Mouse (Mus musculus) liver, embryonic 13.5 days (tissue): ENCODE measurements around the gene Bdkrb1. TPM values are rescaled to one million over a fixed set of nuclear protein-coding genes. Genes with fewer than 3 reads are reported as not detected.

Experiments used
- ATAC-seq: fragments of 200-750 bp; cut with Nextera tagmentation; 2 replicates; pipeline ENCODE4 v1.8.0; 2017; ENCODE audit warnings: low read depth, mild to moderate bottlenecking, moderate number of reproducible peaks, moderate library complexity
- DNase-seq: peaks from one replicate; pipeline ENCODE4 v3.0.0; 2022
- H3K27ac ChIP-seq: fragments of 300-500 bp; sonication (generic); 2 replicates; pipeline ENCODE4 v1.5.1; 2015; ENCODE audit warnings: moderate library complexity, mild to moderate bottlenecking, inconsistent platforms
- H3K27me3 ChIP-seq: fragments of 300-500 bp; sonication (generic); 2 replicates; pipeline ENCODE4 v1.6.1; 2015; ENCODE audit warnings: mild to moderate bottlenecking, inconsistent platforms
- H3K36me3 ChIP-seq: fragments of 300-500 bp; sonication (generic); 2 replicates; pipeline ENCODE4 v1.6.1; 2015; ENCODE audit warnings: mild to moderate bottlenecking, inconsistent platforms
- H3K4me1 ChIP-seq: fragments of 300-500 bp; sonication (generic); replicated peaks from 2 replicates; pipeline ENCODE4 v1.6.1; 2015; ENCODE audit warnings: inconsistent platforms
- H3K4me2 ChIP-seq: fragments of 300-500 bp; sonication (generic); 2 replicates; pipeline ENCODE4 v1.6.1; 2015; ENCODE audit warnings: inconsistent platforms, mild to moderate bottlenecking, moderate library complexity
- H3K4me3 ChIP-seq: fragments of 300-500 bp; sonication (generic); replicated peaks from 2 replicates; pipeline ENCODE4 v1.5.1; 2015; ENCODE audit warnings: mild to moderate bottlenecking, inconsistent platforms
- H3K9ac ChIP-seq: fragments of 300-500 bp; sonication (generic); 2 replicates; pipeline ENCODE4 v1.6.1; 2015; ENCODE audit warnings: mild to moderate bottlenecking, inconsistent platforms
- H3K9me3 ChIP-seq: fragments of 300-500 bp; sonication (generic); replicated peaks from 2 replicates; pipeline ENCODE4 v1.6.1; 2016; ENCODE audit warnings: inconsistent platforms
- WGBS: fragments of 180-500 bp; shearing (Covaris S2); methylation state at CpG from one replicate; pipeline ENCODE4 v1.1.7; 2015; ENCODE audit not compliant: insufficient replicate concordance; 5-methylcytosine and 5-hydroxymethylcytosine counted together
- polyA plus RNA-seq: library from polyadenylated mRNA; unstranded; fragments of >200 nt; fragmentation: Nextera tagmentation; extraction: Ambion mirVana; gene quantifications from 2 replicates; pipeline ENCODE4 v1.2.1, GENCODE M21; 2015

The Bdkrb1 gene
- polyA plus RNA-seq, 1 experiment from 2014 or later = 0.16 TPM

DNA sequence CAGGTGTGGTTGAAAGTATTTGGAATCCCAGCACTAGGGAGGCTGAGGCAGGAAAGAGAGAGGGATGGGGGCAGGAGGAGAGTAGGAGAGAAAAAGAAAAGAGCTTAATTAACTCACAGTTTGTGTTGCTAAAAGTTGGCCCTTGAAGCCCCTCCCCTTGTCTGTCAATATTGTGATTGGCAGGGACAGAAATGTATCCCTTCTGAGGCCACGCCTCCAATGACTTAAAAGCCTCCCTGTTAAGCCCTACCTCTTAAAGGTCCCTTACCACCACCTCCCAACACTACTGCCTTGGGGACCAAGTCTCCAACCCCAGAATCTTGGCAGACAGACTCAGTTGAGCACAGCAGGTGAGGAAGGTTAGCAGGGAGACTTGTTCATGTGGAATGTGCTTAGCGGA, 30.3 kb upstream of the Bdkrb1 start:
- no peaks in the 10 kb centered on the region for H3K9me3 ChIP-seq
- DNase-seq (no peak), ATAC-seq (no peak)
- H3K4me2 ChIP-seq = no peak overlapping the region
- no peak overlapping the region for H3K4me3 ChIP-seq
- no peaks in the 10 kb centered on the region for H3K36me3 ChIP-seq
- no peaks in the 10 kb centered on the region for H3K27me3 ChIP-seq
- 68% methylated on average over 2 of the region's 2 CpGs for WGBS
- no peaks in the 10 kb centered on the region for H3K4me1 ChIP-seq
- H3K27ac ChIP-seq = no peak overlapping the region
- no peak overlapping the region for H3K9ac ChIP-seq

DNA sequence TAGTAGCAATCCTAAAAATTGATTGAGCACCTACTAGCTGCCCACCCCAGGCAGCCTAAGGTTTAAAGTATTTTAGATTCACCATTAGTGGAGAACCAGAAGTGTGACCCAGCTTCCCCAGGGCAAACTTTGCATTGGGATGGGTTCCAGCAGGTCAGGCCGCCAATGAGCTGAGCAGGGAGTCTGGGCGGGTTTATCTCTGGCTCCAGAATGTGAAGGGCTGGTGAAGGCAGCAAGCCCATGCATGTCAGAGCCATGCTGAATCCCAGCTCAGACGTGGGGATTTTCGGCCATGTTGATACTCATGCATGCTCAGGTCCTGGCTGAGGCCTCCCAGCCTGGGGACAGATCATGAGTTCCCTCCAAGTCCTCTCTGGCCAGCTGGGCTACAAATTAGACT, 28.5 kb upstream of the Bdkrb1 start:
- Histone ChIP-seq H3K9ac (no peak overlapping the region), H3K27me3 (no peaks in the 10 kb centered on the region), H3K36me3 (no peaks in the 10 kb centered on the region), H3K4me2 (no peak overlapping the region), H3K9me3 (no peaks in the 10 kb centered on the region), H3K27ac (no peak overlapping the region), H3K4me3 (no peak overlapping the region), H3K4me1 (no peaks in the 10 kb centered on the region)
- ATAC-seq (no peak), DNase-seq (no peak)
- whole genome bisulfite sequencing = 63% methylated on average over 4 of the region's 4 CpGs

DNA sequence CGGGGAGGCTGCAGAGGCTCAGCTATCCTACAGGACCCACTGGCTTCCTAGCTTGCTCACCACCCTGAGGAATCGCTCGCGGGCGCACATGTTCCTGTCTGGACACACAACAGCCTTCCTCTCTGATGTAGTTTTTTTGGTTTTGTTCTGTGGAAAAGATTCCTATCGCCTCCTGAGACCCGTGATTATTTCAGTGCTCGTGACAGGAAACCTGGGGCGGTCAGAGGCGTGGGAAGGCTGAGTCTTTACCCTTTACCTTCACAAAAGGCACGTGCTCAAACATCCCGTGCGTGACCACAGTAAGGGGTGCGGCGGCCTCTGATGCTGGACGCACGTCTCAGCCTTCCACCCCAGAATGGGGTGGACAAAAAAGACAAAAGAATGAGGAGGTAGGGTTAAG, 22.4 kb upstream of the Bdkrb1 start:
- H3K9ac ChIP-seq = no peak overlapping the region
- 0 out of 2 replicates have a peak, but pooled peaks cover 3% of the 10 kb centered on the region for H3K27me3 ChIP-seq
- H3K4me2 ChIP-seq = no peak overlapping the region
- H3K27ac ChIP-seq = no peak overlapping the region
- ATAC-seq = no peak
- no peaks in the 10 kb centered on the region for H3K36me3 ChIP-seq
- 60% methylated on average over 17 of the region's 17 CpGs for WGBS
- no peak for DNase-seq
- H3K9me3 ChIP-seq = no peaks in the 10 kb centered on the region
- H3K4me1 ChIP-seq = peaks cover 18% of the 10 kb centered on the region
- no peak overlapping the region for H3K4me3 ChIP-seq

DNA sequence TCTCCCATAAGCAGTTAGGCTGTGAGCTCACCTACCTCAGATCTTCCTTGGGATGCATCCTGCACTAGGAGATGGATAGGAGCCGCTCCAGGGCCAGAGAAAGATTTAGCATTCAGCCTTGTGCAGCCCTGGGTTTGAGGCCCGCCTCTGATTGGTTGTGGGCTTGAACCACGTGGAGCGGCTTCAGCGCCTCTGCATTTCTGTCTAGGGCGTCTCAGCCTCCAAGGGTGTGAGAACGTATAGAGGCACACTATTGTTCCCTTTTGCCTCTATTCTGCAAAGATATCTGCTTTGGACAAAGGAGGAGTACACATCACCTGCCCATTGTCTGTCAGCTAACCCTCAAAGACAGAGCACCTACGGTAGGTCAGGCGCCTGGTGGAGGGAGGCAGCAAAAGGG, 20.4 kb upstream of the Bdkrb1 start:
- Histone ChIP-seq H3K9me3 (no peaks in the 10 kb centered on the region), H3K4me1 (peaks cover 18% of the 10 kb centered on the region), H3K4me2 (no peak overlapping the region), H3K36me3 (no peaks in the 10 kb centered on the region), H3K27me3 (peaks cover 6% of the 10 kb centered on the region; the same call in 1 of the 2 replicates), H3K4me3 (no peak overlapping the region), H3K27ac (no peak overlapping the region), H3K9ac (no peak overlapping the region)
- DNase-seq (no peak), ATAC-seq (no peak)
- WGBS = 64% methylated on average over 9 of the region's 9 CpGs

DNA sequence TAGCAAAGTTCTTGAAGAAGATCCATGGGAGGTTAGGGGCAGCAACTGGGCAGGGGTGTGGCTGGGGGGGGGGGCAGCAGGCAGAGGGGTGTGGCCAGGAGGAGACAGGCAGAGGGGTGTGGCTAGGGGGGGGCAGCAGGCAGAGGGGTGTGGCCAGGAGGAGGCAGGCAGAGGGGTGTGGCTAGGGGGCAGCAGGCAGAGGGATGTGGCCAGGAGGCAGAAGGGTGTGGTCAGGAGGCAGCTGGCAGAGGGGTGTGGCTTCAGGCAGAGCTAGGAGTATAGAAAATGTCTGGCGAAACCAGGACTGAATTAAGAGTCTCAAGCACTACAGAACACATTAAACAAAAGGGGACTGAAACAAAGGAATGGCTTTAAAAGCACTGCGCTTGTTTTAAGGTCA, 19.4 kb upstream of the Bdkrb1 start:
- Histone ChIP-seq H3K27ac (no peak overlapping the region), H3K4me2 (no peak overlapping the region), H3K4me1 (peaks cover 18% of the 10 kb centered on the region), H3K9ac (no peak overlapping the region), H3K27me3 (peaks cover 12% of the 10 kb centered on the region; the same call in 1 of the 2 replicates), H3K4me3 (no peak overlapping the region), H3K9me3 (no peaks in the 10 kb centered on the region), H3K36me3 (no peaks in the 10 kb centered on the region)
- DNase-seq = peak; percentile 66
- peak; percentile 84 for ATAC-seq
- WGBS = 20% methylated on average over 2 of the region's 2 CpGs

GRCm38 (mm10) chr12:105584851-105585250, 18.0 kb upstream of the Bdkrb1 start:
- ATAC-seq = peak; percentile 37
- WGBS = 9% methylated on average over 12 of the region's 12 CpGs
- Histone ChIP-seq H3K4me2 (no peak overlapping the region), H3K4me3 (no peak overlapping the region), H3K9me3 (no peaks in the 10 kb centered on the region), H3K27me3 (peaks cover 12% of the 10 kb centered on the region; the same call in 1 of the 2 replicates), H3K27ac (no peak overlapping the region), H3K36me3 (no peaks in the 10 kb centered on the region), H3K4me1 (peaks cover 18% of the 10 kb centered on the region), H3K9ac (no peak overlapping the region)
- peak; percentile 42 for DNase-seq

DNA sequence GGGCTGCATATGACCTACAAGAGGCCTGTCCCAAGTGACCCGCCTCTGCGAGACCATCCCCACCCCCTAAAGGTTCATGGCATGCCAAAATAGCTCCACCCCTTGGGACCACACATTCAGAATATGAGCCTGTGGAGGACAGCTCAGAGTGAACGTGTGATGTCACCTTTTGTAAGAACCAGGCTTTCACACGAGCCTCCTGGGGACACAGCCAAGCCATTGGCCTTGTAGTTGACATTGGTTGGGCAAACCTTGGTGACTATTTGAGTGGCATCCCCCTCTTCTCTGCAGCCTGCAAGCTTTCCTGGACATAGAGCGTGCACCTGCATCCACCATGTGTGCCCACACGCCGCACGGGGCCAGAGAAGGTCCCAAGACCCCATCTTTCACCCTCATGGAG, 15.4 kb upstream of the Bdkrb1 start:
- DNase-seq (no peak), ATAC-seq (no peak)
- Histone ChIP-seq H3K27me3 (peaks cover 9% of the 10 kb centered on the region; the same call in 1 of the 2 replicates), H3K4me3 (no peak overlapping the region), H3K4me2 (no peak overlapping the region), H3K9ac (no peak overlapping the region), H3K4me1 (peaks cover 18% of the 10 kb centered on the region), H3K9me3 (no peaks in the 10 kb centered on the region), H3K27ac (no peak overlapping the region), H3K36me3 (no peaks in the 10 kb centered on the region)
- 76% methylated on average over 8 of the region's 8 CpGs for WGBS

GRCm38 (mm10) chr12:105590786-105591185, 12.1 kb upstream of the Bdkrb1 start:
- DNase-seq (no peak), ATAC-seq (no peak)
- Histone ChIP-seq H3K27ac (no peak overlapping the region), H3K4me3 (no peak overlapping the region), H3K9ac (no peak overlapping the region), H3K36me3 (no peaks in the 10 kb centered on the region), H3K4me1 (no peaks in the 10 kb centered on the region), H3K27me3 (peaks cover 9% of the 10 kb centered on the region; the same call in 1 of the 2 replicates), H3K4me2 (no peak overlapping the region), H3K9me3 (no peaks in the 10 kb centered on the region)
- WGBS = 59% methylated on average over 7 of the region's 7 CpGs

GRCm38 (mm10) chr12:105592361-105592761, 10.5 kb upstream of the Bdkrb1 start:
- Histone ChIP-seq H3K9me3 (no peaks in the 10 kb centered on the region), H3K4me1 (no peaks in the 10 kb centered on the region), H3K36me3 (no peaks in the 10 kb centered on the region), H3K9ac (no peak overlapping the region), H3K27ac (no peak overlapping the region), H3K4me3 (no peak overlapping the region), H3K4me2 (no peak overlapping the region), H3K27me3 (0 out of 2 replicates have a peak, but pooled peaks cover 5% of the 10 kb centered on the region)
- WGBS = 88% methylated on average over 23 of the region's 23 CpGs
- DNase-seq (no peak), ATAC-seq (no peak)

DNA sequence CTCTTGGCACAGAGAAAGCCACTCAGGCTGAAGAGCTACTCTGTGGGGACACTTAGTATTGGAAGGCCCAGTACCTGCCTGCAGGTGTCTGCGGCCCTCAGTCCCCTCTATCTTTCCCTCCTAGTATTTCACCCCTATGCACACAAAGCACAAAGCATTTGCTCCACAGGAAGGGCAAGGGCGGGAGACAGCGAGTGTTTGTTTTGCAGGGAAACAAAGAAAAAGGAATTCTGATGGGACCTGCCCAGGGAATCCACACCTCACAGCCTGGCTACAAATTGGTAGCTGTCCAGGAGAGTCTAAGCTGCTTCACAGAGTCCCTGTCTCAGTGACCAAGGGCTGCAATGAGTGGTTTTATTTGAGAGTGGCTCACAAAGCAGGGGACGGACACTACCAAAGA, 9.4 kb upstream of the Bdkrb1 start:
- no peak overlapping the region for H3K9ac ChIP-seq
- no peak overlapping the region for H3K4me2 ChIP-seq
- H3K4me1 ChIP-seq = no peaks in the 10 kb centered on the region
- whole genome bisulfite sequencing = 57% methylated on average over 4 of the region's 4 CpGs
- no peaks in the 10 kb centered on the region for H3K9me3 ChIP-seq
- DNase-seq = no peak
- H3K36me3 ChIP-seq = no peaks in the 10 kb centered on the region
- H3K27ac ChIP-seq = no peak overlapping the region
- no peak for ATAC-seq
- no peak overlapping the region for H3K4me3 ChIP-seq
- H3K27me3 ChIP-seq = no peaks in the 10 kb centered on the region

GRCm38 (mm10) chr12:105597135-105597534, 5.8 kb upstream of the Bdkrb1 start:
- Histone ChIP-seq H3K36me3 (no peaks in the 10 kb centered on the region), H3K27me3 (no peaks in the 10 kb centered on the region), H3K4me1 (no peaks in the 10 kb centered on the region), H3K4me2 (no peak overlapping the region), H3K9ac (no peak overlapping the region), H3K27ac (no peak overlapping the region), H3K9me3 (no peaks in the 10 kb centered on the region), H3K4me3 (no peak overlapping the region)
- 71% methylated on average over 8 of the region's 8 CpGs for WGBS
- DNase-seq (no peak), ATAC-seq (no peak)

DNA sequence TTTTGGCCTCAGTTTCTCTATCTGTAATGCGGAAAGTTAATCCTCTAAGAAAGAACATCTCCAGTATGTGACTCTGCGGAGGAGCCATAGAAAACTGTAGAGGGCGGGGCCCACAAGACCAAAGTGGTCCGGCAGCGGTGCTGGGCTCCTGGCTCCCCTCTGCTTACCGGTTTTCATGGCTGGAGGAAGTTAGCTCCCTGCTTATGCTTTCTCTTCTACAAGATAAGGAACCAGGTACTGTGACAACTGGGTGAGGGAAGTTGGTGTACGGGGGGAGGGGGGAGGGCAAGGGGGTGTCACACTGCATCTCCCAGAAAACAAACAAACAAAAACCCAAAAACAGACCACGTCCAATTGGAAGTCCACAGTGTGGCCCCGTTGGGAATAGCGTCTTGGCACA, 4.4 kb upstream of the Bdkrb1 start:
- H3K27ac ChIP-seq = no peak overlapping the region
- H3K4me3 ChIP-seq = no peak overlapping the region
- H3K4me2 ChIP-seq = no peak overlapping the region
- ATAC-seq (no peak), DNase-seq (no peak)
- H3K4me1 ChIP-seq = no peaks in the 10 kb centered on the region
- 46% methylated on average over 10 of the region's 10 CpGs for WGBS
- H3K9me3 ChIP-seq = no peaks in the 10 kb centered on the region
- no peak overlapping the region for H3K9ac ChIP-seq
- no peaks in the 10 kb centered on the region for H3K27me3 ChIP-seq
- no peaks in the 10 kb centered on the region for H3K36me3 ChIP-seq
